17 mouse cellular contexts compared by ENCODE assay signal in genomic region chr10:17253040-17253439, GRCm38 (mm10).
DNase-seq lines count a peak whose midpoint lies in the region; ATAC-seq and TF ChIP-seq lines count a peak whose summit lies in the region.
"Had no signal": no experiment of that assay in that cellular context is flagged by ENCODE, and none has a peak within 500 bp of the region (broad histone marks: within the 10 kb centered on the region; RNA-seq: fewer than 3 reads in every experiment).

No protein-coding gene starts in this region.

- no peaks in the 10 kb centered on the region for H3K36me3 ChIP-seq in stomach, postnatal 0 days (ENCODE audit: control insufficient read depth, insufficient read depth, low read length)
- H3K36me3 ChIP-seq: forebrain, embryonic 10.5 days; liver, embryonic 12.5 days; midbrain, embryonic 10.5 days had no signal

- no peak overlapping the region for H3K27ac ChIP-seq in stomach, postnatal 0 days (replicated peaks)
- H3K27ac ChIP-seq: forebrain, embryonic 10.5 days; hindbrain, embryonic 14.5 days; layer of hippocampus, adult 2 months; liver, embryonic 12.5 days; midbrain, embryonic 10.5 days had no signal

- 41% methylated on average over 4 of the region's 4 CpGs for WGBS in stomach, postnatal 0 days

- no peak for ATAC-seq in stomach, postnatal 0 days (ENCODE audit: low FRiP score, low TSS enrichment)
- ATAC-seq: liver, embryonic 12.5 days; lung, postnatal 0 days; Patski had no signal

- DNase-seq in lung, postnatal 36 days, result peak; percentile 8
- DNase-seq in lung, postnatal 10 days, result no peak
- DNase-seq in brain, adult 2 months (ENCODE audit: low read depth, low spot score), result peak; percentile 89
- DNase-seq in cerebellum, postnatal 14 days, result peak; percentile 16 to 49
- peak; percentile 39 for DNase-seq in stomach, postnatal 0 days (ENCODE audit: low spot score)
- DNase-seq in left cerebral cortex, postnatal 36 days (ENCODE audit: low spot score in 2 of 2), result no peak
- no peak for DNase-seq in right cerebral cortex, postnatal 14 days
- DNase-seq: embryo, embryonic 11 days; kidney, adult 18-20 months; thymus, postnatal 14 days had no signal

- no peak overlapping the region for H3K4me2 ChIP-seq in stomach, postnatal 0 days (replicated peaks; ENCODE audit: low read depth)
- H3K4me2 ChIP-seq: hindbrain, embryonic 14.5 days; liver, embryonic 12.5 days had no signal

- intact Hi-C loops in left cerebral cortex, postnatal 36 days (cut with DNase I), result no loop called here

- no peaks in the 10 kb centered on the region for H3K4me1 ChIP-seq in stomach, postnatal 0 days (replicated peaks; ENCODE audit: control insufficient read depth, insufficient read depth)
- H3K4me1 ChIP-seq: forebrain, embryonic 10.5 days; liver, embryonic 12.5 days had no signal

- H3K9ac ChIP-seq in stomach, postnatal 0 days (ENCODE audit: low read length), result no peak overlapping the region
- H3K9ac ChIP-seq: hindbrain, embryonic 14.5 days; liver, embryonic 12.5 days had no signal

- H3K4me3 ChIP-seq in stomach, postnatal 0 days (ENCODE audit: low read depth, low read length), result no peak overlapping the region
- H3K4me3 ChIP-seq: forebrain, embryonic 10.5 days; layer of hippocampus, adult 2 months; liver, embryonic 12.5 days; midbrain, embryonic 10.5 days had no signal

- TF ChIP-seq EP300 in stomach, postnatal 0 days (optimal IDR thresholded peaks at IDR 0.05), result peak; percentile 74

- H3K27me3 ChIP-seq in stomach, postnatal 0 days (ENCODE audit: control insufficient read depth, insufficient read depth, low read length), result no peaks in the 10 kb centered on the region
- H3K27me3 ChIP-seq: liver, embryonic 12.5 days; Patski had no signal

- no peak for TF ChIP-seq CTCF in stomach, postnatal 0 days (IDR thresholded peaks at IDR 0.05; ENCODE audit: low read depth)

- H3K9me3 ChIP-seq in stomach, postnatal 0 days (ENCODE audit: control insufficient read depth, low read length), result no peaks in the 10 kb centered on the region
- H3K9me3 ChIP-seq: forebrain, embryonic 10.5 days; liver, embryonic 12.5 days; midbrain, embryonic 10.5 days had no signal

Comparison
In these comparisons a context has a peak if more than half of its experiments do, and no peak if none do; other contexts are left out.
1. DNase-seq: peak in lung, postnatal 36 days (single experiment), brain, adult 2 months (single experiment), cerebellum, postnatal 14 days (2 of 2) and stomach, postnatal 0 days (single experiment); none in lung, postnatal 10 days (single experiment), left cerebral cortex, postnatal 36 days (0 of 2) and right cerebral cortex, postnatal 14 days (single experiment).